Mouse (Mus musculus): ENCODE data around the gene Sh2b1.
A peak's percentile ranks its signal among the peaks of the same experiment; 100 is the strongest.

Sh2b1 gene

GRCm38 (mm10) chr7:126473470-126474086 is 1.6 kb downstream of the Sh2b1 start:
- no peak for DNase-seq

- DNase-seq: no peak
These were observed 2.5 kb downstream of the Sh2b1 start for GRCm38 (mm10) chr7:126472713-126473112.

DNA sequence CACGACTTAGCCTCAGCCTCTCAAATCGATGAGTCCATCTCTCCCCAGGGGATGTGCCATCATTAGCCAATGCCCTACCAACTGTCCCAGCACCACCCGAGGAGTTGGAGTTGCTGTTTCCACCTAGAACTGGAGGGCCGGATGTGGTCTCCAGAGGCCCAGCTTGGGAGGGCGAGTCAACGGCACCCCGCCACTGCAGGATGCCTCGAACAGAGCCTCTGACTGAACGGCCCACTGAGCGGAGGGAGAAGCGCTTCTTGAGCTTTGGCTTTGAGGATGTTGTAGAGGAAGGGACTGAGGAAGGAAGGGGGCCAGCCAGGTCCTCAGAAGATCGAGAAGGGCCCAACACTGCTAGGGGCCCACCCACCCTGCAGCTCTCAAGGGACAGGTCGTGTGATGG is 2.9 kb downstream of the Sh2b1 start:
- no peak for DNase-seq

DNA sequence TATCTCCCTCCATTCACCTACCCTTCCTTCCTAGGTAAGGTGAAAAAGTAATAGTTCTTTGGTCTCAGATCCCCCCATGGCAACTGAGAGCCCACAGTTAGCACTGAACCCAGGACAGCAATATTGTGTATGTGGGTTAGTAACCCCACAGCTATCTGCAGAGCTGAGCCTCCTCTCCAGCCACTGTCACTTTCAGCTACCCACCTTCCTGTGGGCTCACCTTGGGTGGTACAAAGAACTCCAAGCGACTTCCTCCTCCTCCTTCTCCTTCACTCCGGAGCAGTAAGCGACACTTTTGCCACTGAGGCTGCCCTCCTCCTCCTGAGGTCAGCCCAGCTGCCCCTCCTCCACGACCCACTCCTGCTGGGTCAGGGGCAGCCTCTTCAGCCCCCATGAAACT is 3.4 kb downstream of the Sh2b1 start:
- no peak for DNase-seq

GRCm38 (mm10) chr7:126471361-126471760 is 3.9 kb downstream of the Sh2b1 start:
- no peak for DNase-seq

- no peak for DNase-seq
These were observed 5.1 kb downstream of the Sh2b1 start for GRCm38 (mm10) chr7:126470077-126470476.

DNA sequence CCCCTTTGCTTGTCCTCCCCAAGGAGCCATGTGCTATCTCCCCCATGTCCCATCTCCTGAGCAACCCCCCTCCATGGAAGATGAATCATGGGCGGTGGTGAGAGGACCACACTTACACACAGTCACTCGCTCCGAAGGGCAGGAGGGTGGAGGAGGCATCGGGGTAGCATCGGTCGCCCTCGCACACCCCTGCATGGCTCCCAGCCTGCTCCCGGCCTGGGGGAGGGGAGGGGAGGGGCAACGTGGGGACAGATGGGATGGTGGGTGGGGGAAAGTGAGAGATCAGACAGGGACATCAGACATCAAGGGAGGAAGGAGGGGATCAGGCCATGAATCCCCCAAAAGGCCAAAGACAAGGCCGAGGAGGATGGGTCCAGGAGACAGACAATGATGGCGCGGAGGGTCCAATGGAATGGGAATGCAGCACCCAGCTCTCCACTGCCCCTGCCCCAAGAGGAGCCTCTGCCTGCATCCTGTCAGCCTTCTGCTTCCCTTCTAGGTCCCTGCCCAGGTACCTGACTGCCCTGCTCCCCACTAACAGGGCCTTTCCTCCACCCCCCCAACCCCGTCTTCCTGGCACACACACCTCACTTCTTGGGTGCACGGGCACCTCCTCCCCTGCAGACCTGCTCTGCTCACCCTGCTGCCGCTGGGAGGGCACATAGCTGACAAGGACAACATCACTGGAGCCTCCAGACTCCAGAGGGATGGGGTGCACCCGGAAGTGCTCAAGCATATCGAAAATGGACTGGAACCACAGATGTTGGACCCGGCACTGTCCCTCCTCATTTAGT is 7.2 kb downstream of the Sh2b1 start:
- DNase-seq: no peak

- peak in 1 of 2 experiments; percentile 60 for DNase-seq
These were observed 8.0 kb downstream of the Sh2b1 start for GRCm38 (mm10) chr7:126467271-126467670.

DNA sequence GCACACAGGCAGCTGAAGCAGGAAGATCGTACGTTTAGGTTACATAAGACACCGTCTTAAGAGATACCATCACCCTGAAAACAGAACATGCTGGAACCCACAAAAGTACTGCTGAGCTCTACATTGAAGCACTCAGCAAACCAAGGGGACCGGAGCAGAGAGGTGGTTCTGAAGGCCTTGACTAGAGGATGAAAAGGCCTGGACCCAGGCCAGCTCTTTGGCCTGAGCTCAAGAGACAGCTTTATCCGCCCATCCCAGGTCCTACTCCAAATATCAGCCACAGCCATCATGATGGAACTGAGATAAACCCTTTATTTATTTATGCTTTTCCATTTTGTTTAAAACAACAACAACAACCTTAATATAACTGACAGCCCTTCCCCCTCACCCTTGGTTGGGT is 8.5 kb downstream of the Sh2b1 start:
- DNase-seq: no peak

DNA sequence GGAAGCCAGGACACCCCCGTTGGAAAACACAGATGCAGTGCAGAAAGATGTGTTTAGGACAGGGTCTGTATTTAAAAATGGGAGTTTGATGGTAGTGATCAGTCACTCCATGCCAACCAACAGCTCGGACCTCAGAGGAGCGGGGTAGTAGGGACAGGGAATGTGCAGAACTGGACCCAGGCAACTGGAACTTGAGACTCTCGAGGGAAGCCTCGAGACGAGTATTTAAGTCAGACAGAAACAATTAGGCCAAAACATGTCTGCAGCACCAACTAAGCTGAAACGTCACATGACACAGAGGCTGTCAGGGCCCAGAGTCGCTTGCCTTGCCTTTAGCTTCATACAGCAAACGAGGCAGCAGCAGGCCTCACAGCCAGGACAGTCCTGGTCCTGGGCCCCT is 9.1 kb downstream of the Sh2b1 start:
- DNase-seq: no peak

GRCm38 (mm10) chr7:126465246-126466030 is 9.8 kb downstream of the Sh2b1 start:
- no peak for DNase-seq

- DNase-seq: no peak
These were observed 10.4 kb downstream of the Sh2b1 start for GRCm38 (mm10) chr7:126464836-126465235.

DNA sequence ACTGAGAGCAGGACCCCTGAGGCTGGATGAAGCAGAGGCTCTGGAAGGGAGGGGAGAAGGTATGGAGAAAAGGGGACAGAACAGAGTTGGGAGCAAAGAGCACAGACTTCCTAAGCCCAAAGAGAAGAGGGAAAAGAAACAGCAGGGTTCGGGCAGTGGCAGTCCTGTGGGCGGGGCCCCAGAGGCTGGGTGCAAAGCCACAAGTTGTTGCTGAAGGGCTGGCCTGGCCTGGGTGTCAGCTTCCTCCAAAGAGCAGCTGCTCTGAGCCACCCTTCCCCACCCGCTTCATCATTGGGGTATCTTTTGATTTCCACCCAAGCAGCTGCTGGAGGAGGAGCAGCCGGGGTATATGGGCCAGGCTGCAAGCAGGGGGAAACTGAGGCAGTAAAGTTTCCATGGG is 11.1 kb downstream of the Sh2b1 start:
- DNase-seq: peak; percentile 43 to 62

- DNase-seq: no peak
These were observed 11.7 kb downstream of the Sh2b1 start for GRCm38 (mm10) chr7:126463547-126463946.

GRCm38 (mm10) chr7:126463004-126463403 is 12.2 kb downstream of the Sh2b1 start, which contains the start of gene Atp2a1:
Gene Atp2a1 (minus strand): TSS chr7:126463108.
- no peak for DNase-seq

DNA sequence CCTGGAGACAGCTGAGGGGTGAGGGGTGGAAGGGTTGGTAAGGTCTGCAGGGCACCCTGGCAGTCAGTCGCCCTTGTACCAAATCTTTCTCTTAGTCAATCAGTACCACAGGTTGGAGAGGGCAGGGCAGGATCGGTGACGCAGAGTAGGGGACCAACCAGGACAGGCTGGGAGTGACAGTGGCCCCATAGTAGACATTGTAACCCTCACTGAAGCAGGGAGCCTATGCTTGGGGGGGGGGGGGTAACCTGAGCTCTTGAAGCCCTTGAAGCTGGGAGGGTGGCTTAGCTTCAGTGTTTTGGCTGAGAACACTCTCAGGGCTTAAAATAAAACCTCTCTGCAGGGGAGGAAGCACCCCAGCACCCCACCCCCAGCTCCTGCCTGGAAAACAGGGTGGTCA is 13.6 kb downstream of the Sh2b1 start:
- no peak for DNase-seq

DNA sequence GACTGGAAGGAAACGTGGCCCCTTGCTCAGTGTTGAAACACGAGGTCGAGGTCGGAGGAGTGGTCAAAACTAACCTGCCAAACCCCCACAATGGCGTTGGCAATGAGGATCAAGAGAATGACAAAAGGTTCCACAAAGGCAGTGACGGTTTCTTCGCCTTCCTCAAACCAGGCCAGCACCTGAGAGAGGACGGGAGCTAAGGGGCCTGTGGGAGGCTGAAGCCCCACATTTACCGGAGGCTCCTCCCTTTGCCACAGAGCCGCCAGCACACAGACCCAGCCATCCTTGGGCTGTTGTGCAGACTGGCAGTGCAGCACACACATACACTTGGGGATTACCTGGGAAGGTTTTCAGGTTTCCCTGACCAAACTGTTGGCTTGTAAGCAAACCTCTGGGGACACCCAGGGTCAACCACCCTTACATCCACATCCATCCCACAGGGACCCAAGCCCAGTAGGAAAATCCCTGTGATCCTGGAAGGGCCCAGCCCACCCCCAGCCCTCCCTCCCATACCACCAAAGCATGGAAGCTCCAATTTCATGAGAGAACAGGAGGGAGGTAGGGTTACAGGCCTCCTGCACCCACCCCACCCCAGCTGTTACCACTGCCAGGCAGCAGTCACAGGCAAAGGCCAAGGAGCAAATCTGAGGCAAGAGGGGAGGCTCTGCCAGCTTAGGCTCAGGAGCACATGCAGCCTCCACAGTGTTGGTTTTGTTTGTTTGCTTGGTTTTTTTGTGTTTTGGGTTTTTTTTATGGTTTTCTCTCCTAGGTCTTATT is 14.4 kb downstream of the Sh2b1 start:
- DNase-seq: no peak

DNA sequence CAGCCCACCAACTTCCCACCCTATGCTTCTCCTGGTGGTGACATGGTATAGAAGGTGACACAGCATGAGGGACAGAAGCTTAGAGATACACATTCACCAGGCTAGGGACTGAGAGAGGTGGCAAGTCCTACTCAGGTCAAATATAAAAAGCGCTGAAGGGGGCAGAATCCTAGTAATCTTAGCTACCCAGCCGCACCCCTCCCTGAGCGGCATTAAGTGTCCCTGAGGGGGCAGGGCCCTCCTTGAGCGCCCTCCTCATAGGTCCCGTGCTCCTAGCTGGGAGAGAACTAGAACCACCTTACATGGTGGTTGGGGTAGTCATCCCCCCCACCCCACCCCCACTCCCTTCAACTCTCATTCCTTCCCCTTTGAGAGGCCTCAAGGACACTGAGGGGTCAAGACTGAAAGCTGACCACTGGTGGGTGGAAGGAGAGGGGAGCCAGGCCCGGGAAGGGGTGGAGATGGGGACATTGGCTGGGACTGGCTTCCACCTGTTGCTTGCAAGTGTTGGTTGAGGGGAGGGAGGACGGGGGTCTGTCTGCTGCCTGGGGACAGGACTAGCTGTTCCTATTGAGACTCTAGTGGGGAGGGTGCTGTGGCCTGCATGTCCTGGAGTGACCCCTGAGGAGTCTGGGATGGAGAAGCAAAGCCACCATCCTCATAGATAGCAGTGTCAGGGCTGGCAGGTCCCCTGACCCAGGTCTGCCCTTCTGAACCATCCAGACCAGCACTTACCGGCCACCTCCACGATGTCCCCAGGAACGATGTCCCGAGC is 16.2 kb downstream of the Sh2b1 start:
- no peak for DNase-seq

GRCm38 (mm10) chr7:126458225-126458624 is 17.0 kb downstream of the Sh2b1 start:
- DNase-seq: no peak

DNA sequence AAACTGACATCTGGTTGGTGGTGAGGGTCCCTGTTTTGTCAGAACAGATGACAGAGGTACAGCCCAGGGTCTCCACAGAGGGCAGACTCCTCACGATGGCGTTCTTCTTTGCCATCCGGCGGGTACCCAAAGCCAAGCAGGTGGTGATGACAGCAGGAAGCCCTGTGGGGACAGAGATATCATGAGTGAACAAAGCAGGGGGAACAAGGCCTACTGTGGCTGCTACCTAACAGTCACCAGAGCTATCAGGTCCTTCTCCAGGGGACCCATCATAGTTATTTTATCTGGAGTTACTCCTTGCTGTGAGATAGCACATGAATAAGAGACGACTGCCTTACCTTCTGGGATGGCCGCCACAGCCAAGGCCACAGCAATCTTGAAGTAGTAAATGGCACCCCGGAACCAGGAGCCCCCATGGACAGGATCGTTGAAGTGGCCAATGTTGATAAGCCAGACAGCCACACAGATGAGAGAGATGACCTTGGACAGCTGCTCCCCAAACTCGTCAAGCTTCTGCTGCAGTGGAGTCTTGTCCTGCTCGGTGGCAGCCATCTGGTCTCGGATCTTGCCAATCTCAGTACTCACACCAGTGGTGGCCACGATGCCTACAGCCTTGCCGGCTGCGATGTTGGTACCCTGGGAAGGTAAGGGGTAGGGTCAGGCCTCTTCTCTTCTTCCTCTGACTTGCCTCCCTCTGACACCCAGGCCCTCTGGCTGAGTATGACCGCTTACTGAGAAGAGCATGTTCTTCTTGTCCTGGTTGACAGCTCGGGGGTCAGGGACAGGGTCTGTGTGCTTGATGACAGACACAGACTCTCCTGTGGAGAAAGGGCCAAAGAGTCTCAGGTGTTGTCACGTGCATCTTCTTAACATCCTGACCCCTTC is 18.6 kb downstream of the Sh2b1 start:
- DNase-seq: peak in 1 of 2 experiments; percentile 10

- no peak for DNase-seq
These were observed 20.0 kb downstream of the Sh2b1 start for GRCm38 (mm10) chr7:126455242-126455641.

All from lung, postnatal 4 days (tissue).